Mouse (Mus musculus) forebrain, embryonic 13.5 days (tissue): ENCODE measurements around the gene D430041D05Rik. TPM values are rescaled to one million over a fixed set of nuclear protein-coding genes. Genes with fewer than 3 reads are reported as not detected.

Experiments used
- ATAC-seq: fragments of 200-750 bp; cut with Nextera tagmentation; 2 replicates; pipeline ENCODE4 v1.8.0; 2017
- H3K27ac ChIP-seq: fragments of 300-500 bp; sonication (generic); 2 replicates; pipeline ENCODE4 v1.5.1; 2015; ENCODE audit warnings: inconsistent platforms, mild to moderate bottlenecking, moderate library complexity
- H3K27me3 ChIP-seq: fragments of 300-500 bp; sonication (generic); 2 replicates; pipeline ENCODE4 v1.6.1; 2015; ENCODE audit warnings: mild to moderate bottlenecking, inconsistent platforms
- H3K36me3 ChIP-seq: fragments of 300-500 bp; sonication (generic); 2 replicates; pipeline ENCODE4 v1.6.1; 2015; ENCODE audit warnings: mild to moderate bottlenecking, inconsistent platforms; ENCODE audit not compliant: poor library complexity, severe bottlenecking
- H3K4me1 ChIP-seq: fragments of 300-500 bp; sonication (generic); 2 replicates; pipeline ENCODE4 v1.6.1; 2015; ENCODE audit warnings: inconsistent platforms
- H3K4me2 ChIP-seq: fragments of 300-500 bp; sonication (generic); 2 replicates; pipeline ENCODE4 v1.6.1; 2015; ENCODE audit warnings: inconsistent platforms, mild to moderate bottlenecking, moderate library complexity
- H3K4me3 ChIP-seq: fragments of 300-500 bp; sonication (generic); 2 replicates; pipeline ENCODE4 v1.5.1; 2015; ENCODE audit warnings: mild to moderate bottlenecking, inconsistent platforms
- H3K9ac ChIP-seq: fragments of 300-500 bp; sonication (generic); 2 replicates; pipeline ENCODE4 v1.6.1; 2015; ENCODE audit warnings: mild to moderate bottlenecking, inconsistent platforms
- H3K9me3 ChIP-seq: fragments of 300-500 bp; sonication (generic); replicated peaks from 2 replicates; pipeline ENCODE4 v1.6.1; 2016; ENCODE audit warnings: inconsistent platforms
- WGBS: fragments of 180-500 bp; shearing (Covaris S2); methylation state at CpG from one replicate; pipeline ENCODE4 v1.1.7; 2015; 5-methylcytosine and 5-hydroxymethylcytosine counted together
- polyA plus RNA-seq: library from polyadenylated mRNA; unstranded; fragments of >200 nt; fragmentation: Nextera tagmentation; extraction: Ambion mirVana; gene quantifications from 2 replicates; pipeline ENCODE4 v1.2.1, GENCODE M21; 2015

Gene D430041D05Rik
- polyA plus RNA-seq, 1 experiment from 2014 or later: 4.6 TPM

DNA sequence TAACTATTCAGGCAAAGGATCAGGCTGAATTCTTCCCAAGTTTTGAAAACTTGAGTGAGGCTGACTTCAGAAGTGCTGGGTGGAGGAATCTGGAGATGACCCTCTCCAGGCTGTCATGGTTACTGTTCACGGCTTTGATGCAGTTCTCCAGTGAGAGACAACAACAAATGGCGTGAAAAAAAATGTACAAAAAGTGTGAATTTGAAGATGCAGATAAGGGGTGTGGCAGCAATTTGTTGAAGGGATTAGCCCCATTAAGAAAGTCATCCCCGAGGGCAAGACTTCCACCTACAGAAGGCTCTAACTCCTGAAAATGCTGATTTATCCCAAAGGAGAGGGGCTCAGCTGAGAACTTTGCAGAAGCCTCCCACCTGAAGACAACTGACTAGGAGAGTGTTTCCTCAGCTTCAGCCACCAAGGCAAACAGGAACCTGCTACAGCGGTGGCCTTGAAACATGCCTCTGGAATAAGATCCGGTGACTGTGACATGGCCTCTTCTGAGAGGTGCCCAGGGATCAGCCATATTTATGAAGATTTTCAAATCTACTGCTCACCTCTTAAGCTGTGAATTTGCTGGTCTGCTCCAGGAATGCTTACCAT lies 227.5 kb downstream of the D430041D05Rik start:
- Histone ChIP-seq H3K36me3 (no peaks in the 10 kb centered on the region), H3K27me3 (no peaks in the 10 kb centered on the region), H3K4me1 (no peaks in the 10 kb centered on the region), H3K4me2 (no peak overlapping the region), H3K27ac (no peak overlapping the region), H3K4me3 (no peak overlapping the region), H3K9me3 (no peaks in the 10 kb centered on the region), H3K9ac (no peak overlapping the region)
- 83% methylated on average over 5 of the region's 5 CpGs for WGBS
- ATAC-seq: no peak

DNA sequence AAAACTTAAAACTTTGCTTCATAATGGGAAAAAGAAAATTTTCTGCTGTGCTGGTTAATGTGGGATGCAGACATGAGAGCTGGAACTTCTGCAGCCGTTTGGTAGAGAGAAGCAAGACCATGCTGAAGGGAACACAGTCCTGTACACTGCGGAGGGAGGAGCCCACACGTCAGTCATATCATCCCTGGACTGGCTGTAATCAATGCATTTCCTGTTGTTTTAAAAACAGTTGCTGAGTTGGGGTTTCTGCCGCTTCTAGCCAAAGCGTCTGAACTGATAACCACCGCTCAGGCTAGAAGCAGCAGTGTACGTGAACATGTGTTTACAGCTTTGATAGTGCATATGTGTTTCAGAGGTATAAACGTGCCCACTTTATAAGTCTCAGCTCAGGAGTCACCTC lies 231.2 kb downstream of the D430041D05Rik start:
- Histone ChIP-seq H3K9me3 (no peaks in the 10 kb centered on the region), H3K4me3 (no peak overlapping the region), H3K36me3 (no peaks in the 10 kb centered on the region), H3K9ac (no peak overlapping the region), H3K27me3 (no peaks in the 10 kb centered on the region), H3K4me1 (peaks cover 17% of the 10 kb centered on the region), H3K27ac (no peak overlapping the region), H3K4me2 (no peak overlapping the region)
- WGBS: 90% methylated on average over 8 of the region's 8 CpGs
- ATAC-seq: no peak

DNA sequence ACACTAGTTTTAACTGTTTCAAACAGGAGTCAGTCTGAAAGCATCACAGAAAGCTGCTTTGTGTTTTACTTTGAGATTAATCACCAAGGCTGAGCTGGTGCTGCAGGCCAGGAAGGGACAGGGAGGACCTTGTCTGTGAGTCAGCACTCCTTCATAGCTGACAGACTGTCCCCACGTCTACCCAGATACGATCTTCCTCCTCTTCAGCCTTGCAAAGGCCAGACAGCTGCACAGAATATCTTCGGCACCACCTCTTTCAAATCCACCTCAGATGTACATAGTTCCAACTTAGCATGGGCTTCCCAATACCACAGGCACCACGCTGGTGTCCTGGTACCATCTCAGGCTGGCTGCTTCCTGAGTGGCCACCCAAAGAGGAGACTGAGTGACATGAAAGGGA lies 232.6 kb downstream of the D430041D05Rik start:
- no peaks in the 10 kb centered on the region for H3K36me3 ChIP-seq
- no peak overlapping the region for H3K4me3 ChIP-seq
- ATAC-seq: no peak
- H3K4me2 ChIP-seq: no peak overlapping the region
- H3K9me3 ChIP-seq: no peaks in the 10 kb centered on the region
- H3K27ac ChIP-seq: no peak overlapping the region
- 93% methylated on average over 4 of the region's 4 CpGs for WGBS
- no peaks in the 10 kb centered on the region for H3K27me3 ChIP-seq
- H3K9ac ChIP-seq: no peak overlapping the region
- H3K4me1 ChIP-seq: peaks cover 17% of the 10 kb centered on the region

DNA sequence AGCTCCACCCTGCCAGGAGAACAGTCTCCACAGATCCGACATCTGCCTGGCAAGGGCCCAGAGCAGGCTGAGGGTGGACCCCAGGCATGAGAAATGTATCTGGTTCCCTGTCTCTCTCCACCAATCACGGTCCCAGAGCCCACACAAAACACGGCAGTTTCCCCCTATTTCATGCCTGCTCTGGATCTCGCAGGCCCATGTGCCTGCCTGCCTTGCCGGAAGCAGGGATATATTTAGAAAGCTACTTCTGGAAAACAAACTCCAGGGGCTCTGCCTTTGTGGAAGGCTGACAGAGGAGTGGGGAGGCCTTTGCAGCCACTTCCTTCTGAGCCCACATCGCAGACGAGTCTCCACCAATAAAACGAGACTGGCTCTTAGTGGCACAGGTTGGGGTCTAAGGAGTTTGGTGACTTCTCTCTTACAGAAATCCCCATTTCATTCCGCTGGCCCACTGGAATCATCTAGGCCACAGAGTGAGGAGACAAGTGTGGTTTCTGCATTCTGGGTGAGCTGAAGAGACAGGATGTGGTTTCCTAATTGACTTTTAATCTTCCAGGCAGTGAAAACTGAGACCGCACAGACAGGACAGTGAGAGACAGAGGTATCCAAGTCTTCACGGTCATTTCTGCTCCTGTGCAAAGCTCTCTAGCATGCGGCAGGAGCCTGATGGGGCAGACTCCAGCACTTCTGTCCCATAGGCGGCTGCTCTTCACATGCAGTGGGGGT lies 233.7 kb downstream of the D430041D05Rik start:
- H3K36me3 ChIP-seq: no peaks in the 10 kb centered on the region
- no peaks in the 10 kb centered on the region for H3K27me3 ChIP-seq
- H3K4me1 ChIP-seq: peaks cover 17% of the 10 kb centered on the region
- H3K9ac ChIP-seq: no peak overlapping the region
- H3K4me3 ChIP-seq: no peak overlapping the region
- H3K27ac ChIP-seq: 0 out of 2 replicates have a peak overlapping the region, but pooled peaks have one; percentile 36
- no peak overlapping the region for H3K4me2 ChIP-seq
- no peaks in the 10 kb centered on the region for H3K9me3 ChIP-seq
- WGBS: 58% methylated on average over 13 of the region's 13 CpGs
- peak; percentile 69 for ATAC-seq

DNA sequence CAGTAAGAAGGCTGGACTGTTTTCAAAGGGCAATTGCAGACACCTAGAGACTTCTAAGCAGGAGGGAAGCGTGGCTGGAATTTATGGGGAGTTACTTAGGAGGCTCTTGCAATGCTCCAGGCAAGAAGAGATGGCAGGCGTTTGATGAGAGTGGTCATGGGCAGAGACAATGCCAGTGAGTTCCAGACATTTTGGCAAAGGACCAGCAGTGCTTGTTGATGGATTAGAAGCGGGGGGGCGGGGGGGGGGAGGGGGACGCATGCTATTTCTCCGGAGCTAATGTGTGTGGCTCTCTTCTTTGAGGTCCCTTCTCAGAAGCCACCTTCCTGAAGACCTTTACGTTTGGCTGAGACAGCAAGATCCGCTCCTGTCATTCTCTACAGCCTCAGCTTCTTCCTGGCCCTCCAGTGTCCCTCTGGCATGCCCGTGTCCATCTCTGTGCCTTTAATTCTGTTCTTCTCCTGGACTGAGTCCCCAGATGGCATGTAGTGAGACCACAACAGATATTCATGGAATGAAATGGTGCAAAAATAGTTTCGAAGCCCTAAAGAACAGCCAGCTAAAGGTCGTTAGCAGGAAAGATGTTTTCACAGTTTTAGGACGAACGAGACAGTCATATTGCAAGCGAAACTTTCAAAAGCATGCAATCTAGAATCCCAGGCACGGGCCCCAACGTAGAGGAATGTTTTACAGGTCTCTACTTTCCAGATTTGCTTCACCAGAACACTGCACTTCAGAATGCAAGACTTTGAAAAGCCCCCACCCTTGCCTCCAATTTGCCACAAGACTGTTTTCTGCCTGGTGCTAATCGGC lies 234.4 kb downstream of the D430041D05Rik start:
- WGBS: 55% methylated on average over 17 of the region's 17 CpGs
- Histone ChIP-seq H3K9me3 (no peaks in the 10 kb centered on the region), H3K4me3 (no peak overlapping the region), H3K4me2 (0 out of 2 replicates have a peak overlapping the region, but pooled peaks have one; percentile 8), H3K9ac (no peak overlapping the region), H3K27me3 (no peaks in the 10 kb centered on the region), H3K4me1 (peaks cover 17% of the 10 kb centered on the region), H3K27ac (0 out of 2 replicates have a peak overlapping the region, but pooled peaks have one; percentile 36), H3K36me3 (no peaks in the 10 kb centered on the region)
- ATAC-seq: 0 out of 2 replicates have a peak, but pooled peaks have one; percentile 25

DNA sequence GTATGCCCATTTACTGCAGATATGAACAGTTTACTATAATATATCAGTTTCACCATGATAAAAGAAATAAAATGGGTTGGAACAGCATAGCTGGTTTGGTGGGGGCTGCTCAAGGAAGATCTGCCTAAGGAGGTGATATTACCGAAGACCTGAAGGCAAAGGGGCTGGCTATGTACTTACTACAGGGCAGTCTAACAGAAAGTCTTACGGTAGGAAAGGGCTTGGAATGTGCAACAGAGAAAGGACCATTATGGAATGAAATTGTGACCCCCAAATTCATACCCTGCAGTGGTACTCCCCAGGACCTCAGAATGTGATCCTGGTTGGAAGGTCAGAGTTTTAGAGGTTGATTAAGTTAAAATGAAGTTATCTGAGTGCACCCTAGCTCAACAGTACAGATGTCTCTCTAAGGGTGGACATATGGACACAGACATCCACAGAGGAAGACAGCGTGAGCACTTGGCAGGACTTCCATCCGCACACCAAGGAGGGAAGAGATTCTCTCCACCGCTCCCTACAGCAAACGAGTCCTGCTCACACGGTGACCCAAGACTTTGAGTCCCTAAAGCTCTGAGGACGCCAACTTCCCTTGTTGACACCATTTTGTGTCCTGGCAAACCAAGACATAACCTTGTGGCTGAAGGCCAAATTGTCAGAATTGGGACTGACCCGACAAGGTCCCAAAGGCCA lies 235.2 kb downstream of the D430041D05Rik start:
- H3K9me3 ChIP-seq: no peaks in the 10 kb centered on the region
- ATAC-seq: no peak
- no peaks in the 10 kb centered on the region for H3K27me3 ChIP-seq
- H3K36me3 ChIP-seq: no peaks in the 10 kb centered on the region
- peaks cover 17% of the 10 kb centered on the region for H3K4me1 ChIP-seq
- no peak overlapping the region for H3K9ac ChIP-seq
- H3K4me2 ChIP-seq: no peak overlapping the region
- 84% methylated on average over 9 of the region's 9 CpGs for WGBS
- no peak overlapping the region for H3K27ac ChIP-seq
- no peak overlapping the region for H3K4me3 ChIP-seq

DNA sequence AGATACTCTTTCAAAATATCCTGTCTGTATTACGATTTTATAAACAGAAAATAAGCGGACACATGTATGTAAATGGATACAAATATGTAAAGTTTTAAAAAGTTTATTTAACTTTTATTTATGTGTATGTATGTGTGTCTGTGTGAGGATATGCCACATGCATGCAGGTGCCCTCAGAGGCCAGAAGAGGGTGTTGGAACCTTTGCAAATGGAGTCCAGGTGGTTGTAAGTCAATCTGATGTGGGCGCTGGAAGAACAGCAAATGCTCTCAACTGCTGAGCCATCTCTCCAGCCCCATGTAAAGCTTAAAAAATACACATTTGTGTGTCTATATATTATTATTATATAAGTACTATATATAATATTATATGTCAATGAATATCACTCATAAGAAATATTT lies 237.4 kb downstream of the D430041D05Rik start:
- ATAC-seq: no peak
- no peaks in the 10 kb centered on the region for H3K9me3 ChIP-seq
- peaks cover 22% of the 10 kb centered on the region for H3K4me1 ChIP-seq
- no peak overlapping the region for H3K4me2 ChIP-seq
- H3K27me3 ChIP-seq: no peaks in the 10 kb centered on the region
- no peak overlapping the region for H3K27ac ChIP-seq
- H3K4me3 ChIP-seq: no peak overlapping the region
- WGBS: 98% methylated on average over 3 of the region's 3 CpGs
- no peak overlapping the region for H3K9ac ChIP-seq
- no peaks in the 10 kb centered on the region for H3K36me3 ChIP-seq

DNA sequence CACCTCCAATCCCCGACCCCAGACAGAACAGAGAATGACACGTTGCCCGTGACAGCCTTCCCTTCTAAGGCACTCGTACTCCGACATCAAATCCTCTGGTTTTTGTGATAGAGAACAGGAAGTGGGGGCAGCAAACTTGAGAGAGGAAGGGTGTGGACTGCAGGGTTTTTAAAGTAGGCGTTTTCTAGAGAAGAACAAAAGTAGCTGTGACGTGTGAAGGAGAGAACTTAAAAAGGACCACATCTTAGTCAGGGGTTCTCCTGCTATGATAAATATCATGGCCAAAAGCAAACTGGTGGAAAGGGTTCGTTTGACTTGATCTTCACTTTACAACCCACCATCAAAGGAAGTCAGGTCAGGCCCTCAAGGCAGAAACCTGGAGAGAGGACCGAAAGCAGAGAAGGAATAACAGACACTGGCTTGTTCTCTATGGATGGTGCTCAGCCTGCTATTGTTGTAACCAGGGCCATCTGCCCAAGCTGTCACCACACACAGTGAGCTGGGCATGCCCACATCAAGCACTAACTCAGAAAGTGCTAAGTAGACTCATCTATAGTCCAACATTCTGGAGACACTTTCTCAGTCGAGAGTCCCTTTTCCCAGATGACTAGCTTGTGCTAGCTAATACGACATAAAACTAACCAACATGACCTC lies 238.0 kb downstream of the D430041D05Rik start:
- Histone ChIP-seq H3K4me2 (no peak overlapping the region), H3K36me3 (no peaks in the 10 kb centered on the region), H3K9ac (no peak overlapping the region), H3K4me3 (no peak overlapping the region), H3K4me1 (peaks cover 28% of the 10 kb centered on the region), H3K9me3 (no peaks in the 10 kb centered on the region), H3K27ac (no peak overlapping the region), H3K27me3 (no peaks in the 10 kb centered on the region)
- 84% methylated on average over 11 of the region's 11 CpGs for WGBS
- ATAC-seq: no peak

DNA sequence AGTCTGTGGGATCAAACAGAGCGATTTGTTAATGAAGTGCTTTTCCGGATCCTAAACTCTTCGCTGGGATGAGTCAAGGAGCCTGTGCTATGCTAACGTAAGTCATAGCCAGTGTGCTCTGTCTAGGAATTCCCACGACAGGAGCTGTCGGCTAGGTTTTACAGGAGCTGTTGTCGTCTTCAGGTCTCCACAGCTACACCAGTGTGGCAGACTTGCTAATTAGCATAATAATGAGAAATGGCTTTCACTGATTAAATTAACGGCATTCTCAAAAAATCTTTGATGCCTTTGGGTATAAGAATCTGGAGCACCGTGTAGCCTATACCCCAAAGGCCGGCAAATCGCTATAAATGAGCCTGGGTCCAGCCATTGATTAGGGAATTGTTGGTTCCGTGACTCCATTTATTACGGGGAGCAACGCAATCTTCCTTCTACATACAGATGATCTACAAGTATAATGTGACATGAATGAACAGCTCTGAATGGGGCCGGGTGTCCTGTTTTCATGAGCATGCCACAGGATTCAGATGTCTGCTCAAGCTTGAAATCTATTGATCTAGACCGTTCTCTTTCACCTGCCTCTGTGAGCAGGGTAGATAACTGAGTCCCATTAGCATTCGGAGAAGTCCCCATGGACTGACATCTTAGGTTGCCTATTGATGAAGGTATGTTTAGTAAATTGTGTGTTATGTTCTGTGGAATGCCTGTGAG lies 242.5 kb downstream of the D430041D05Rik start:
- Histone ChIP-seq H3K27me3 (no peaks in the 10 kb centered on the region), H3K4me2 (peak overlapping the region; percentile 45)

DNA sequence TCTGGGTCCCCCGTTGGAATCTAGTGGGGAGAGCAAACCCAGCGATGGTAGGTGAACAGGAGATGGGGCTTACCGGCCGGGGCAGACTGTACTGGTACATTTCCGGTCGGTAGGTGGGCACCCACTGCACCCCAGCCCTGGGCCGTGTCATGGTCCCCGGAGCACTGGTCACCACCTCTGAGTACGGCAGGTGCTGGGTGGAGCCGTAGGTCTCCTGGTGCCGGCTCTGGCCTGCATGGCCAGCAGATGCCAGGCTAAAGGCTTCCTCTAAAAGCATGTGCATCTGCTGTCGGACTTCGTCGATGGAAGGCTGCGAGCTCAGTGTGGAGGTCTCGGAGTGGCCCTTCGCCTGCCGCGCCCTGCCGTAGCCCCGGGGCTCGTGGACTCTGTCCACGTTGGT lies 243.0 kb downstream of the D430041D05Rik start:
- H3K27ac ChIP-seq: no peak overlapping the region
- H3K4me1 ChIP-seq: peaks cover 20% of the 10 kb centered on the region
- H3K36me3 ChIP-seq: peaks cover 5% of the 10 kb centered on the region; the same call in 1 of the 2 replicates
- H3K9me3 ChIP-seq: no peaks in the 10 kb centered on the region; the same call in 1 of the 2 replicates
- ATAC-seq: 0 out of 2 replicates have a peak, but pooled peaks have one; percentile 30
- no peak overlapping the region for H3K4me3 ChIP-seq
- H3K27me3 ChIP-seq: no peaks in the 10 kb centered on the region
- WGBS: 90% methylated on average over 23 of the region's 23 CpGs
- H3K9ac ChIP-seq: no peak overlapping the region
- no peak overlapping the region for H3K4me2 ChIP-seq

More for the DNA sequence above, 242.5 kb downstream of the D430041D05Rik start:
- no peaks in the 10 kb centered on the region for H3K9me3 ChIP-seq
- no peak overlapping the region for H3K4me3 ChIP-seq
- H3K27ac ChIP-seq: no peak overlapping the region
- peaks cover 20% of the 10 kb centered on the region for H3K4me1 ChIP-seq
- WGBS: 29% methylated on average over 17 of the region's 17 CpGs
- ATAC-seq: peak; percentile 83
- no peak overlapping the region for H3K9ac ChIP-seq
- H3K36me3 ChIP-seq: peaks cover under 1% of the 10 kb centered on the region; the same call in 1 of the 2 replicates

DNA sequence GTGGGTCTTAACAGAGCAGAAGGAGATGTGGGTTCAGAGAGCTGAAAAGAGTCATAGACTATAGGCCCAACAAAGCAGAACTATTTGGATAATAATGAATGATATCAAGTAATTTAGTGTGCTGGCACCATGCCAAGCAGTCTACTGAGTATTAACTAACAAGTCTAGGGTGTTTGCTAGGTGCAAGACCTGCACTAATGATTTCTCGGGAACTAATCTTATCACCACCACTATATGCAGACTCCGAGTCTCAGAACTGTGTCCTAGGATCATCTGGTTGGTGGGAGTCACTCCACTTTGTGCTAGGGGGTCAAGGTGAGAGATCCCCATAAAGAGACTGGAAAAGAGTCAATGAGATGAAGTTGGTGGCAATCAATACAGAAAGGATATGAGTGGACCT lies 245.2 kb downstream of the D430041D05Rik start:
- Histone ChIP-seq H3K27me3 (no peaks in the 10 kb centered on the region), H3K4me1 (peaks cover 20% of the 10 kb centered on the region), H3K4me2 (no peak overlapping the region), H3K27ac (no peak overlapping the region), H3K9ac (no peak overlapping the region), H3K36me3 (peaks cover 5% of the 10 kb centered on the region; the same call in 1 of the 2 replicates), H3K4me3 (no peak overlapping the region), H3K9me3 (no peaks in the 10 kb centered on the region; the same call in 1 of the 2 replicates)
- WGBS: 84% methylated on average over 2 of the region's 2 CpGs
- ATAC-seq: no peak
